In genomic region chr4:103857173-103857572, GRCm38 (mm10) we compare ENCODE assay signal across 21 mouse cellular contexts.
DNase-seq lines count a peak whose midpoint lies in the region; ATAC-seq and TF ChIP-seq lines count a peak whose summit lies in the region.
"Had no signal": no experiment of that assay in that cellular context is flagged by ENCODE, and none has a peak within 500 bp of the region (broad histone marks: within the 10 kb centered on the region; RNA-seq: fewer than 3 reads in every experiment).

No protein-coding gene starts in this region.

- no peaks in the 10 kb centered on the region for H3K9me3 ChIP-seq in forebrain, postnatal 0 days (ENCODE audit: low read length)
- no peaks in the 10 kb centered on the region for H3K9me3 ChIP-seq in forebrain, embryonic 11.5 days (ENCODE audit: control insufficient read depth, low read length)
- no peaks in the 10 kb centered on the region for H3K9me3 ChIP-seq in lung, embryonic 14.5 days (ENCODE audit: low read depth, low read length)
- H3K9me3 ChIP-seq: embryonic facial prominence, embryonic 15.5 days; forebrain, embryonic 10.5 days; heart, embryonic 12.5 days; hindbrain, embryonic 15.5 days; limb, embryonic 10.5 days; neural tube, embryonic 13.5 days had no signal

- no peak overlapping the region for H3K4me3 ChIP-seq in forebrain, postnatal 0 days (ENCODE audit: low read depth, low read length)
- no peak overlapping the region for H3K4me3 ChIP-seq in forebrain, embryonic 11.5 days (ENCODE audit: low read depth, low read length)
- no peak overlapping the region for H3K4me3 ChIP-seq in lung, embryonic 14.5 days (ENCODE audit: low read depth, low read length)
- H3K4me3 ChIP-seq in lung, adult 2 months (replicated peaks; ENCODE audit: extremely low read depth, low read depth, low read length): no peak overlapping the region
- H3K4me3 ChIP-seq in cortical plate, adult 2 months (ENCODE audit: insufficient read depth, low read length): no peak overlapping the region
- H3K4me3 ChIP-seq: embryonic facial prominence, embryonic 15.5 days; forebrain, embryonic 10.5 days; heart, embryonic 12.5 days; hindbrain, embryonic 15.5 days; limb, embryonic 10.5 days; neural tube, embryonic 13.5 days had no signal

- no peaks in the 10 kb centered on the region for H3K36me3 ChIP-seq in forebrain, postnatal 0 days (ENCODE audit: insufficient read depth)
- H3K36me3 ChIP-seq in forebrain, embryonic 11.5 days (ENCODE audit: control insufficient read depth, insufficient read depth, low read length): no peaks in the 10 kb centered on the region
- no peaks in the 10 kb centered on the region for H3K36me3 ChIP-seq in lung, embryonic 14.5 days (ENCODE audit: insufficient read depth)
- H3K36me3 ChIP-seq: embryonic facial prominence, embryonic 15.5 days; forebrain, embryonic 10.5 days; heart, embryonic 12.5 days; hindbrain, embryonic 15.5 days; limb, embryonic 10.5 days; neural tube, embryonic 13.5 days had no signal

- WGBS in forebrain, postnatal 0 days: 24% methylated on average over 1 of the region's 1 CpGs
- 23% methylated on average over 1 of the region's 1 CpGs for WGBS in forebrain, embryonic 11.5 days
- WGBS in lung, embryonic 14.5 days: 25% methylated on average over 1 of the region's 1 CpGs
- WGBS in lung, adult 2 months: 7% methylated on average over 1 of the region's 1 CpGs

- no peak for DNase-seq in forebrain, postnatal 0 days
- DNase-seq in forebrain, embryonic 11.5 days (ENCODE audit: low spot score): no peak
- peak; percentile 7 for DNase-seq in kidney, postnatal 10 days
- no peak for DNase-seq in kidney, adult 18-20 months
- DNase-seq in lung, embryonic 14.5 days: peak; percentile 24
- no peak for DNase-seq in lung, adult 2 months
- DNase-seq: adrenal gland, postnatal 36 days; layer of hippocampus, adult 9-11 months; lung, postnatal 10 days; right cerebral cortex, postnatal 25 days; thymus, postnatal 25 days had no signal

- H3K27ac ChIP-seq in forebrain, postnatal 0 days (ENCODE audit: low read depth, low read length): no peak overlapping the region
- H3K27ac ChIP-seq in forebrain, embryonic 11.5 days (ENCODE audit: low read depth, low read length): no peak overlapping the region
- H3K27ac ChIP-seq in lung, embryonic 14.5 days (ENCODE audit: low read depth): no peak overlapping the region
- no peak overlapping the region for H3K27ac ChIP-seq in cortical plate, adult 2 months (ENCODE audit: insufficient read depth, low read length)
- H3K27ac ChIP-seq: embryonic facial prominence, embryonic 15.5 days; forebrain, embryonic 10.5 days; hindbrain, embryonic 15.5 days; limb, embryonic 10.5 days; neural tube, embryonic 13.5 days had no signal

- H3K4me1 ChIP-seq in forebrain, postnatal 0 days (ENCODE audit: insufficient read depth): no peaks in the 10 kb centered on the region
- H3K4me1 ChIP-seq in forebrain, embryonic 11.5 days (replicated peaks; ENCODE audit: control insufficient read depth, insufficient read depth, low read length): no peaks in the 10 kb centered on the region
- no peaks in the 10 kb centered on the region for H3K4me1 ChIP-seq in lung, embryonic 14.5 days (ENCODE audit: insufficient read depth)
- H3K4me1 ChIP-seq in lung, adult 2 months (ENCODE audit: control insufficient read depth, insufficient read depth, low read length): no peaks in the 10 kb centered on the region
- H3K4me1 ChIP-seq in cortical plate, adult 2 months (ENCODE audit: control insufficient read depth, insufficient read depth, low read length): peaks cover 3% of the 10 kb centered on the region; the same call in 1 of the 2 replicates
- H3K4me1 ChIP-seq: embryonic facial prominence, embryonic 15.5 days; heart, embryonic 12.5 days; hindbrain, embryonic 15.5 days; limb, embryonic 10.5 days; neural tube, embryonic 13.5 days had no signal

- peak; percentile 53 for TF ChIP-seq CTCF in forebrain, postnatal 0 days (IDR thresholded peaks at IDR 0.05; ENCODE audit: low read depth)
- TF ChIP-seq CTCF in lung, embryonic 14.5 days (IDR thresholded peaks at IDR 0.05; ENCODE audit: low read depth): peak; percentile 45
- TF ChIP-seq CTCF in lung, adult 2 months (IDR thresholded peaks at IDR 0.05; ENCODE audit: insufficient read depth, low read length): no peak
- TF ChIP-seq CTCF in cortical plate, adult 2 months (IDR thresholded peaks at IDR 0.05; ENCODE audit: extremely low read depth, insufficient read depth, low read length): peak; percentile 54

- no peak for TF ChIP-seq POLR2A in lung, adult 2 months (IDR thresholded peaks at IDR 0.05; ENCODE audit: borderline replicate concordance, extremely low read depth, low read depth, low read length)
- TF ChIP-seq POLR2A in cortical plate, adult 2 months (IDR thresholded peaks at IDR 0.05; ENCODE audit: extremely low read depth, insufficient read depth, low read length): no peak

- no peak overlapping the region for H3K4me2 ChIP-seq in forebrain, postnatal 0 days (ENCODE audit: low read depth)
- no peak overlapping the region for H3K4me2 ChIP-seq in forebrain, embryonic 11.5 days (ENCODE audit: low read depth, low read length, severe bottlenecking)
- no peak overlapping the region for H3K4me2 ChIP-seq in lung, embryonic 14.5 days
- H3K4me2 ChIP-seq: embryonic facial prominence, embryonic 15.5 days; heart, embryonic 12.5 days; hindbrain, embryonic 15.5 days; liver, embryonic 11.5 days; neural tube, embryonic 13.5 days had no signal

- no peaks in the 10 kb centered on the region; the same call in 1 of the 2 replicates for H3K27me3 ChIP-seq in forebrain, postnatal 0 days (ENCODE audit: insufficient read depth, low read length)
- H3K27me3 ChIP-seq in forebrain, embryonic 11.5 days (ENCODE audit: control insufficient read depth, insufficient read depth, low read length): no peaks in the 10 kb centered on the region
- no peaks in the 10 kb centered on the region for H3K27me3 ChIP-seq in lung, embryonic 14.5 days (ENCODE audit: insufficient read depth, low read length)
- H3K27me3 ChIP-seq: embryonic facial prominence, embryonic 15.5 days; heart, embryonic 12.5 days; hindbrain, embryonic 15.5 days; neural tube, embryonic 13.5 days; Patski had no signal

- no peak for ATAC-seq in forebrain, postnatal 0 days
- ATAC-seq in forebrain, embryonic 11.5 days (replicated peaks; ENCODE audit: low FRiP score): no peak
- ATAC-seq in lung, embryonic 14.5 days (ENCODE audit: insufficient read depth): no peak
- ATAC-seq in megakaryocyte progenitor cell, adult 5-6 weeks (replicated peaks; ENCODE audit: poor library complexity): no peak
- ATAC-seq: Patski had no signal

- no peak overlapping the region for H3K9ac ChIP-seq in forebrain, postnatal 0 days
- no peak overlapping the region for H3K9ac ChIP-seq in forebrain, embryonic 11.5 days (ENCODE audit: low read length)
- no peak overlapping the region for H3K9ac ChIP-seq in lung, embryonic 14.5 days
- H3K9ac ChIP-seq: embryonic facial prominence, embryonic 15.5 days; heart, embryonic 12.5 days; hindbrain, embryonic 15.5 days; neural tube, embryonic 13.5 days had no signal

Comparison
In these comparisons a context has a peak if more than half of its experiments do, and no peak if none do; other contexts are left out.
1. DNase-seq: peak in kidney, postnatal 10 days (single experiment) and lung, embryonic 14.5 days (single experiment); none in forebrain, postnatal 0 days (single experiment), forebrain, embryonic 11.5 days (single experiment), kidney, adult 18-20 months (single experiment) and lung, adult 2 months (single experiment).